Mouse (Mus musculus) E14TG2a.4 (cell line): ENCODE measurements at regions not wholly inside any gene's neighbourhood (a gene's known extent, or its start where the extent isn't known, plus 50 kb on each side); places are given as distances from the start of the nearest gene placed in this dataset.

Source experiments
- CTCF ChIP-seq: conservative IDR thresholded peaks from 2 replicates; pipeline ENCODE4 v1.5.1; 2014; ENCODE audit warnings: low read length
- NANOG ChIP-seq: IDR thresholded peaks from 2 replicates; pipeline ENCODE4 v1.6.1; 2014; ENCODE audit warnings: borderline replicate concordance, low read length, mixed read lengths

GRCm38 (mm10) chr1:189135826-189136225 lies 128.2 kb upstream of the Kctd3 start:
- TF ChIP-seq CTCF, result no peak
- TF ChIP-seq NANOG, result no peak
